Comparison of ENCODE assay signal across 8 mouse cellular contexts in the genomic region with DNA sequence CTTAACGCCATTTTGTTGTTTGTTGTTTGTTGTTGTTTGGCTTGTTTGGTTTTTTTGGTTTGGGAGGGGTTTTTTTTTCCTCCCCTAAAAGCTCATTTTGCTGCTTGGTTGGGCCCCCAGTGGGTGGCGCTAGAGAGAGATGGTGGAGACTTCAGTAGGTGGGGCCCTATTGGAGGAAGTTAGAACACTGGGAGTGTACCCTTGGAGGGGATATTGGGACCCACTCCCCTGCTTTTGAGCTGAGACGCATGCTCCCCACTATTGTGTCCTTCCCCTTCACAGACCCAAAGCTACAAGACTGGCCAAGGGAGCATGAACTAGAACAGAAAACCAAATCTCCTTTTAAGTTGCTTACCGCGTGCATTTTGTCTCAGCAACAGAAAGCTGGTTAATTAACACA. TPM values are rescaled to one million over a fixed set of nuclear protein-coding genes. Genes with fewer than 3 reads are reported as not detected.
DNase-seq lines count a peak whose midpoint lies in the region; ATAC-seq and TF ChIP-seq lines count a peak whose summit lies in the region.

No protein-coding gene starts in this region.

- TF ChIP-seq EP300 in lung, postnatal 0 days (IDR thresholded peaks at IDR 0.05): no peak

- no peaks in the 10 kb centered on the region for H3K36me3 ChIP-seq in liver, adult 2 months (ENCODE audit: control insufficient read depth, insufficient read depth, low read length)
- no peaks in the 10 kb centered on the region for H3K36me3 ChIP-seq in liver, embryonic 12.5 days
- H3K36me3 ChIP-seq in lung, postnatal 0 days (ENCODE audit: insufficient read depth, low read length): no peaks in the 10 kb centered on the region

- peaks cover 14% of the 10 kb centered on the region for H3K4me1 ChIP-seq in liver, adult 2 months (ENCODE audit: control insufficient read depth, insufficient read depth, low read length)
- H3K4me1 ChIP-seq in liver, embryonic 12.5 days: no peaks in the 10 kb centered on the region
- no peaks in the 10 kb centered on the region for H3K4me1 ChIP-seq in lung, postnatal 0 days (ENCODE audit: insufficient read depth, low read depth, low read length)

- peak; percentile 74 for TF ChIP-seq CTCF in liver, adult 2 months (IDR thresholded peaks at IDR 0.05; ENCODE audit: low read depth, low read length)
- peak; percentile 67 for TF ChIP-seq CTCF in lung, postnatal 0 days (IDR thresholded peaks at IDR 0.05)

- WGBS in liver, adult 2 months: 59% methylated on average over 5 of the region's 5 CpGs
- 34% methylated on average over 5 of the region's 5 CpGs for WGBS in liver, embryonic 12.5 days (ENCODE audit: insufficient replicate concordance)
- 52% methylated on average over 5 of the region's 5 CpGs for WGBS in lung, postnatal 0 days

- DNase-seq in adrenal gland, adult (ENCODE audit: inconsistent age in 2 of 2, low spot score in 1 of 2): peak; percentile 70 to 88
- no peak for DNase-seq in adrenal gland, adult 8-10 months
- peak; percentile 33 for DNase-seq in liver, adult 2 months (ENCODE audit: extremely low read depth, low read depth, low spot score)
- DNase-seq in adrenal gland, postnatal 25 days: peak; percentile 80
- peak; percentile 49 for DNase-seq in gastrocnemius, postnatal 14 days
- DNase-seq in lung, postnatal 0 days (ENCODE audit: low spot score): peak; percentile 63
- DNase-seq in testis, postnatal 14 days (ENCODE audit: low spot score): peak; percentile 43

- no peaks in the 10 kb centered on the region for H3K9me3 ChIP-seq in liver, embryonic 12.5 days (replicated peaks)
- no peaks in the 10 kb centered on the region for H3K9me3 ChIP-seq in lung, postnatal 0 days (ENCODE audit: low read length)

- H3K27me3 ChIP-seq in liver, adult 2 months (ENCODE audit: control insufficient read depth, insufficient read depth, low read length): no peaks in the 10 kb centered on the region
- H3K27me3 ChIP-seq in liver, embryonic 12.5 days (replicated peaks): peaks cover 77% of the 10 kb centered on the region
- H3K27me3 ChIP-seq in lung, postnatal 0 days (replicated peaks; ENCODE audit: insufficient read depth, low read length): peaks cover 4% of the 10 kb centered on the region; the same call in 1 of the 2 replicates

- no peak for TF ChIP-seq POLR2A in liver, adult 2 months (IDR thresholded peaks at IDR 0.05; ENCODE audit: extremely low read depth, insufficient read depth, low read length)

- no peak for ATAC-seq in liver, embryonic 12.5 days
- ATAC-seq in lung, postnatal 0 days: no peak

- H3K27ac ChIP-seq in liver, adult 2 months (replicated peaks; ENCODE audit: insufficient read depth, low read depth, low read length): no peak overlapping the region
- H3K27ac ChIP-seq in liver, embryonic 12.5 days: no peak overlapping the region
- H3K27ac ChIP-seq in lung, postnatal 0 days (ENCODE audit: low read length): no peak overlapping the region

- no peak overlapping the region for H3K4me2 ChIP-seq in liver, embryonic 12.5 days
- no peak overlapping the region for H3K4me2 ChIP-seq in lung, postnatal 0 days (replicated peaks; ENCODE audit: low read depth, low read length)

- intact Hi-C loops in gastrocnemius, postnatal 14 days (cut with DNase I; ENCODE audit: low total_unique reads): no loop called here

- H3K9ac ChIP-seq in liver, adult 2 months (ENCODE audit: low read depth, low read length): no peak overlapping the region
- H3K9ac ChIP-seq in liver, embryonic 12.5 days: no peak overlapping the region
- H3K9ac ChIP-seq in lung, postnatal 0 days (replicated peaks; ENCODE audit: low read depth): no peak overlapping the region

- no peak overlapping the region for H3K4me3 ChIP-seq in liver, adult 2 months (ENCODE audit: insufficient read depth, low read depth, low read length)
- H3K4me3 ChIP-seq in liver, embryonic 12.5 days: no peak overlapping the region
- no peak overlapping the region for H3K4me3 ChIP-seq in lung, postnatal 0 days (ENCODE audit: low read depth, low read length)

- peaks cover 4% of the 10 kb centered on the region; the same call in 1 of the 2 replicates for H3K79me2 ChIP-seq in liver, adult 2 months (ENCODE audit: control insufficient read depth, insufficient read depth, low read length)

RNA-seq across cellular contexts. Expression of gene Tgfa, which starts 1.1 kb away (rescaled TPM):
- total RNA-seq in adrenal gland, adult 8-10 months (2022): 10 to 100 TPM; 15.0 to 25.1 (median 19.7) TPM
- 6.3 and 8.5 TPM in 2 replicates for total RNA-seq in liver, adult 2 months (2014; rRNA removed)
- polyA plus RNA-seq in liver, adult 2 months (2012; rRNA removed): 13.3 and 14.3 TPM in 2 replicates
- 1.4 and 2.1 TPM in 2 replicates for polyA plus RNA-seq in liver, embryonic 12.5 days (2016; fragmentation: Nextera tagmentation; extraction: Ambion mirVana)
- 16.8 and 22.4 TPM in 2 replicates for total RNA-seq in adrenal gland, postnatal 25 days (2021)
- under 1 TPM; 0.27 to 0.47 TPM for total RNA-seq in gastrocnemius, postnatal 14 days (2021)
- 1.9 and 2.3 TPM in 2 replicates for polyA plus RNA-seq in lung, postnatal 0 days (2015; fragmentation: Nextera tagmentation; extraction: Ambion mirVana)
